Mouse (Mus musculus) lung, postnatal 36 days (tissue): ENCODE results near the gene Tnfsf13b.

Experiments used
- DNase-seq: peaks from one replicate; pipeline ENCODE4 v3.0.0; 2022; ENCODE audit warnings: mixed read lengths

Gene Tnfsf13b

GRCm38 (mm10) chr8:10045743-10046142 lies 39.5 kb downstream of the Tnfsf13b start:
- DNase-seq = no peak

GRCm38 (mm10) chr8:10049162-10049561 lies 42.9 kb downstream of the Tnfsf13b start:
- DNase-seq = no peak

- DNase-seq = no peak
Observed at GRCm38 (mm10) chr8:10051576-10051975, 45.3 kb downstream of the Tnfsf13b start.

GRCm38 (mm10) chr8:10053571-10053990 lies 47.3 kb downstream of the Tnfsf13b start:
- peak; percentile 17 for DNase-seq

GRCm38 (mm10) chr8:10061001-10061400 lies 54.7 kb downstream of the Tnfsf13b start:
- no peak for DNase-seq

- DNase-seq = no peak
Observed at GRCm38 (mm10) chr8:10066906-10067305, 60.6 kb downstream of the Tnfsf13b start.

- no peak for DNase-seq
Observed at GRCm38 (mm10) chr8:10067775-10068174, 61.5 kb downstream of the Tnfsf13b start.

GRCm38 (mm10) chr8:10072347-10072746 lies 66.1 kb downstream of the Tnfsf13b start:
- no peak for DNase-seq
